Mouse (Mus musculus): ENCODE data around the gene Arhgap18.

GRCm38 (mm10) chr10:26767196-26767595, 14.0 kb downstream of the Arhgap18 start:
- TF ChIP-seq CTCF (IDR thresholded peaks at IDR 0.05; ENCODE audit: insufficient read depth, low read depth, low read length), result no peak
- TF ChIP-seq POLR2A (IDR thresholded peaks at IDR 0.05; ENCODE audit: insufficient read depth, low read depth, low read length), result no peak

Measured in olfactory bulb, adult 2 months (tissue).